8 mouse cellular contexts compared by ENCODE assay signal in the genomic region with DNA sequence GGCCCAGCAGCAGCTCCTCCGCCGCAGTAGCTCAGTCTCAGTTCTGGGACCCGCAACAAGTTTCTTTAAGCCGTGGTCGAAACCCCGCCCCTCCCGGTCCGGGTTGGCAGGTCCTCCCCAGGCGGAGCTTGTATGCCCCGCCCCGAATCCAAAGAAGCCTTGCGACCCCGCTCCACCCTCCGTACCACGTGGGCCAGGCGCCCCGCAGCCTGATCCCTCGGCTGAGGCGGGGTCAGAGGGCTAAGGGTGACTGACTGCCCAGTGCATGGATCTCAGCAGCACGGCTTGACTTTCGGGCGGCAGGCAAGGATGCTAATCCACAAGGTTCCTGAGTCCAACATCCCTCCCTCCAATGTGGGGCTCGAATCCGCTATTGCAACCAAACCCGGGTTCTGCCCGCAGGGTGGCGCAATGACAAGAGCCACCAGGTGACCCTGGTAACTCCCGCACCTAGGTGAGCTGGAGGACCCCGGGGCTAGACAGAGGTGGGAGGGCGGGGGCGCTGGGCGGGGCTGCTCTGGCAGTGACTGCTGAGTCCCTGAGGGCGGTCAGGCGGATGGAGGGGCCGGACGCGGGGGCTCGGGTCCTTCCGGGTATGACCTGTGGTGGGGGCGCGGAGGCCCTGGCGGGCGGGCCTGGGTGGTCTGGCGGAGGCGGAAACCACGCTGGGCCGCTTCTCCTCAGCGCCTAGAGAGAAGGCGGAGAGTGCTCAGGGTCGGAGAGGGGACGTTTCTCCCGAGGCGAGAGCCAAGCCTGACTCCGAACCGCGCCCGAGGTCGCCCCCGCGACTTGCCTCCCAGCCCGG. TPM values are rescaled to one million over a fixed set of nuclear protein-coding genes. Genes with fewer than 3 reads are reported as not detected.
DNase-seq lines count a peak whose midpoint lies in the region; ATAC-seq and TF ChIP-seq lines count a peak whose summit lies in the region.

Sox8 (minus strand) TSS at position 39 of the 805 bp plus-strand sequence.

- H3K4me2 ChIP-seq in lung, embryonic 14.5 days: peak within 1 kb of the TSS; percentile 92

- peak; percentile 25 for TF ChIP-seq CTCF in E14TG2a.4 (conservative IDR thresholded peaks at IDR 0.05; ENCODE audit: low read length)
- peak; percentile 46 for TF ChIP-seq CTCF in lung, embryonic 14.5 days (IDR thresholded peaks at IDR 0.05; ENCODE audit: low read depth)
- no peak for TF ChIP-seq CTCF in olfactory bulb, adult 2 months (IDR thresholded peaks at IDR 0.05; ENCODE audit: insufficient read depth, low read depth, low read length)

- no peaks in the 10 kb centered on the region for H3K36me3 ChIP-seq in E14TG2a.4 (ENCODE audit: insufficient read depth, low read length)
- no peaks in the 10 kb centered on the region for H3K36me3 ChIP-seq in lung, embryonic 14.5 days (ENCODE audit: insufficient read depth)

- no peak within 1 kb of the TSS for H3K27ac ChIP-seq in lung, embryonic 14.5 days (ENCODE audit: low read depth)
- H3K27ac ChIP-seq in olfactory bulb, adult 2 months (ENCODE audit: insufficient read depth, low read depth, low read length): peak within 1 kb of the TSS; percentile 21

- peaks cover 90% of the 10 kb centered on the region for H3K27me3 ChIP-seq in E14TG2a.4 (ENCODE audit: insufficient read depth, low read length)
- H3K27me3 ChIP-seq in lung, embryonic 14.5 days (ENCODE audit: insufficient read depth, low read length): peaks cover 27% of the 10 kb centered on the region

- peaks cover 35% of the 10 kb centered on the region for H3K4me1 ChIP-seq in E14TG2a.4 (replicated peaks; ENCODE audit: low read depth, low read length)
- peaks cover 4% of the 10 kb centered on the region; the same call in 1 of the 2 replicates for H3K4me1 ChIP-seq in lung, embryonic 14.5 days (ENCODE audit: insufficient read depth)
- peaks cover 44% of the 10 kb centered on the region for H3K4me1 ChIP-seq in olfactory bulb, adult 2 months (ENCODE audit: control insufficient read depth, insufficient read depth, low read length)

- peak within 1 kb of the TSS; percentile 41 for H3K9ac ChIP-seq in lung, embryonic 14.5 days

- peak; percentile 53 for ATAC-seq in frontal cortex, adult (ENCODE audit: low TSS enrichment)
- peak; percentile 53 to 70; a peak in 3 of 4 replicates for ATAC-seq in hematopoietic stem cell, adult 5-6 weeks (replicated peaks in 1 of 2; ENCODE audit: insufficient read depth in 1 of 2, low FRiP score in 2 of 2, low TSS enrichment in 1 of 2, low read depth in 1 of 2, poor library complexity in 2 of 2, severe bottlenecking in 2 of 2)
- peak; percentile 86 for ATAC-seq in lung, embryonic 14.5 days (ENCODE audit: insufficient read depth)

- H3K4me3 ChIP-seq in E14TG2a.4 (replicated peaks; ENCODE audit: low read length): peak within 1 kb of the TSS; percentile 83
- H3K4me3 ChIP-seq in lung, embryonic 14.5 days (ENCODE audit: low read depth, low read length): peak within 1 kb of the TSS; percentile 44
- peak within 1 kb of the TSS; percentile 56 for H3K4me3 ChIP-seq in olfactory bulb, adult 2 months (ENCODE audit: insufficient read depth, low read depth, low read length)

- WGBS in lung, embryonic 14.5 days: 1% methylated on average over 59 of the region's 61 CpGs
- 2% methylated on average over 61 of the region's 61 CpGs for WGBS in olfactory bulb, adult 2 months

- peak; percentile 54; the same call in 1 of the 2 replicates for TF ChIP-seq POLR2A in olfactory bulb, adult 2 months (IDR thresholded peaks at IDR 0.05; ENCODE audit: insufficient read depth, low read depth, low read length)

- no peaks in the 10 kb centered on the region for H3K9me3 ChIP-seq in E14TG2a.4 (ENCODE audit: low read length)
- H3K9me3 ChIP-seq in lung, embryonic 14.5 days (ENCODE audit: low read depth, low read length): no peaks in the 10 kb centered on the region

- DNase-seq in cerebellum, adult 18-20 months: peak; percentile 65 to 72
- DNase-seq in layer of hippocampus, adult 9-10 months (ENCODE audit: low spot score): peak; percentile 80
- DNase-seq in lung, embryonic 14.5 days: peak; percentile 94
- peak; percentile 55 to 60 for DNase-seq in thymus, adult 18-20 months

RNA-seq across cellular contexts. Expression of gene Sox8, which starts in this region (rescaled TPM):
- total RNA-seq in hematopoietic stem cell, adult 5-6 weeks (2017): not detected in 2 replicates
- polyA plus RNA-seq in lung, embryonic 14.5 days (2014; fragmentation: Nextera tagmentation; extraction: Ambion mirVana): 0.42 and 0.79 TPM in 2 replicates
- not detected in 2 replicates for polyA plus RNA-seq in olfactory bulb, adult 2 months (2012; ENCODE audit: insufficient read depth, insufficient read length, low replicate concordance, missing spikeins)

Comparison
In these comparisons a context has a peak if more than half of its experiments do, and no peak if none do; other contexts are left out.
1. Peak in ATAC-seq in hematopoietic stem cell, adult 5-6 weeks; RNA of the gene not detected or under 1 TPM.
2. Peak in DNase-seq, ATAC-seq, H3K4me3 ChIP-seq, H3K9ac ChIP-seq and H3K4me2 ChIP-seq in lung, embryonic 14.5 days; RNA of the gene not detected or under 1 TPM.